Mouse (Mus musculus): ENCODE results near the gene Itih5.

Itih5 gene

GRCm38 (mm10) chr2:10260109-10260508 lies 106.7 kb downstream of the Itih5 start:
- no peak for DNase-seq (ENCODE audit: low read depth, low spot score)

- DNase-seq (ENCODE audit: low read depth, low spot score): no peak
Observed at GRCm38 (mm10) chr2:10261337-10261736, 108.0 kb downstream of the Itih5 start.

GRCm38 (mm10) chr2:10262722-10263121 lies 109.4 kb downstream of the Itih5 start:
- DNase-seq (ENCODE audit: low read depth, low spot score): no peak

- DNase-seq (ENCODE audit: low read depth, low spot score): no peak
Observed at GRCm38 (mm10) chr2:10263909-10264489, 110.6 kb downstream of the Itih5 start.

- DNase-seq (ENCODE audit: low read depth, low spot score): no peak
Observed at GRCm38 (mm10) chr2:10265881-10266280, 112.5 kb downstream of the Itih5 start.

GRCm38 (mm10) chr2:10272604-10273115 lies 119.3 kb downstream of the Itih5 start:
- DNase-seq (ENCODE audit: low read depth, low spot score): no peak

GRCm38 (mm10) chr2:10273541-10274050 lies 120.2 kb downstream of the Itih5 start:
- DNase-seq (ENCODE audit: low read depth, low spot score): no peak

GRCm38 (mm10) chr2:10276194-10276593 lies 122.8 kb downstream of the Itih5 start:
- peak; percentile 90 for DNase-seq (ENCODE audit: low read depth, low spot score)

- DNase-seq (ENCODE audit: low read depth, low spot score): no peak
Observed at GRCm38 (mm10) chr2:10283686-10284085, 130.3 kb downstream of the Itih5 start.

- peak; percentile 53 for DNase-seq (ENCODE audit: low read depth, low spot score)
Observed at GRCm38 (mm10) chr2:10284636-10285270, 131.4 kb downstream of the Itih5 start.

GRCm38 (mm10) chr2:10285975-10286374 lies 132.6 kb downstream of the Itih5 start:
- DNase-seq (ENCODE audit: low read depth, low spot score): no peak

- DNase-seq (ENCODE audit: low read depth, low spot score): peak; percentile 66
Observed at GRCm38 (mm10) chr2:10288142-10288831, 134.9 kb downstream of the Itih5 start.

- DNase-seq (ENCODE audit: low read depth, low spot score): no peak
Observed at GRCm38 (mm10) chr2:10288881-10289280, 135.5 kb downstream of the Itih5 start.

- no peak for DNase-seq (ENCODE audit: low read depth, low spot score)
Observed at GRCm38 (mm10) chr2:10290115-10290514, 136.7 kb downstream of the Itih5 start.

GRCm38 (mm10) chr2:10293556-10294206 lies 140.3 kb downstream of the Itih5 start:
- no peak for DNase-seq (ENCODE audit: low read depth, low spot score)

- DNase-seq (ENCODE audit: low read depth, low spot score): no peak
Observed at GRCm38 (mm10) chr2:10295908-10296307, 142.5 kb downstream of the Itih5 start.

- DNase-seq (ENCODE audit: low read depth, low spot score): no peak
Observed at GRCm38 (mm10) chr2:10300244-10300643, 146.9 kb downstream of the Itih5 start.

GRCm38 (mm10) chr2:10300771-10301170 lies 147.4 kb downstream of the Itih5 start:
- DNase-seq (ENCODE audit: low read depth, low spot score): no peak

- no peak for DNase-seq (ENCODE audit: low read depth, low spot score)
Observed at GRCm38 (mm10) chr2:10301391-10301790, 148.0 kb downstream of the Itih5 start.

- no peak for DNase-seq (ENCODE audit: low read depth, low spot score)
Observed at GRCm38 (mm10) chr2:10301997-10302396, 148.6 kb downstream of the Itih5 start.

GRCm38 (mm10) chr2:10304911-10305310 lies 151.5 kb downstream of the Itih5 start:
- DNase-seq (ENCODE audit: low read depth, low spot score): no peak
